Mouse (Mus musculus): Measurements from ENCODE around the gene Tigit. TPM values are rescaled to one million over a fixed set of nuclear protein-coding genes. Genes with fewer than 3 reads are reported as not detected.

Tigit gene
- polyA plus RNA-seq (2012; rRNA removed), result 5.2 and 10.9 TPM in 2 replicates

DNA sequence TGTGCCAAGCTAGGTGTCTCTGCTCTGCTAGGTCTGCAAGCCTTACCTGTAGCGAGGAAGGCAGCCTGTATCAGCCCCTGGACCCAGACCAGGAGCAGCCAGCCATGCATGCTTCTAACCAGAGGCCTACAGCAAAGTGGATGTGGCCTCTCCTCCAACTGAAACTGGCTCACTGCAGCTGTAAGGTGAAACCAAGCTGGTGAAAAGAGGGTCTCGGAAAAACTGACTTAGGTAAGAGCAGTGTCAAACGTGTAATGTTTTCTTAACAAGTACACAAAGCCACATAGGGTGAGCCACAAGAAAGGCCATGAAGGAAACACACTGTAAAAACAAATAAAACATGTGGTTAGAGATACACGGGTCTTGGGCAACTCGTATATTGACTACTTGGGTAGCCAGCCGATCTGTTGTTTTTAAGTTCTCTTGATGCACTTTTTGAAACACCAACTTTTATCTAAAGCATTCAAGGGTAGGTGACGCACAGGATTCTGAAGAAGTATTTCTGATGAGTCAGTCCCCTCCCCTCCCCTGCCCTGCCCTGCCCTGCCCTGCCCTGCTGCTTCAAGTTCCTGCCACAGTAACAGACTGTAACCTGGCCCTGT lies at the start of gene Tigit:
Gene Tigit, minus strand, starts transcription at position 169 of the 602 bp plus-strand sequence.
- WGBS, result 62% methylated on average over 7 of the region's 7 CpGs
- DNase-seq (ENCODE audit: low read depth, low spot score), result no peak

DNA sequence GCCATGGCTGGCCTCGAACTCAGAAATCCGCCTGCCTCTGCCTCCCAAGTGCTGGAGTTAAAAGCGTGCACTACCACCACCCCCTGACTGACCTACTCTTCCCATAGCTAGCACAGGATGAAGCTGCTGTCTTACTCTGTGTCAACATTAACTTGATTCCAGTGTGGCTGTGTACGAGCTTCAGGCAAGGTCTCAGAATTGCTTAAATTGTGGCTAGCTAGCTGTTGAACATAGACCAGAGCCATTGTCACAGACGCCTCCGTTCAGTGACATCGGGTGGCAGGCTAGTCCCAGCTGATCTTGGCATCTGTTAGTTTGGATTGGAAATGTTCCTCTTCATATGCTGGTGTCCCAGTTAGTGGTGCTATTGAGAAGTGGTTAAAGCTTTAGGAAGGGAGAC lies 47.4 kb upstream of the Tigit start:
- DNase-seq (ENCODE audit: low read depth, low spot score), result no peak
- WGBS, result 89% methylated on average over 7 of the region's 7 CpGs

DNA sequence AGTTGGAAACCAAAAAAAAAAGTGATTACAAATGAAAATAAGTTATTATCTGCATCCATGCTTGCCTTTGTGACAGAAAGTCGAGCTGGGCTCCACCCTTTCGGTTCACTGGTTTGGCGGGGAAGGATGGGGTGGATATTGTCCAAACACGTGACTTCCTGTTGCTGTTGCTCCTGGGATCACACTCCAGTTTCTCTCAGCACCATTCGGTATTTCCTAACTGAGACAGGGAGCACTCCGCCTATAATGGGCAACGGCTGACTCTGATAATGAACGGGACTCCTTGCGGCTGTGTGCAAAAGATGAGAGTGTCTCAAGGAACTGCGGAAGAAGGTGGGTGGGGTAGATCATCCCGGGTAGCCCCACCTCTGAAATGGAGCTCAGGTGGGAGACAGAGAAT lies 46.7 kb upstream of the Tigit start:
- DNase-seq (ENCODE audit: low read depth, low spot score), result no peak

DNA sequence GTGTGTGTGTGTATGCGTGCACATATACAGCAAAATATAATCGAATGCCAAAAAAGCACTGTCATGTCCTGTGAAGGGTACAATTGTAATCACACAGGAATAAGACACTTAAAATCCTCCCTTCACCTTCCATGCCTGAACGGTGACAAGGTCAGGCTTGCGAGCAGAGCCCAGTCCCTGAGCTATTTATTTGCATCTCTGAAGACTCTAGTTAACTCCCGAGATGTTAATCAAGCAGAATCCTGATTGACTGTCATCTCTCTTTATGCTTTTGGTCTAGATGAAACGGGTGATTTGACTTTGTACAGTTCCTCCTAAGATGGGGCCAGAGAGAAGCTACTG lies 46.2 kb upstream of the Tigit start:
- no peak for DNase-seq (ENCODE audit: low read depth, low spot score)
- 62% methylated on average over 6 of the region's 6 CpGs for WGBS

More for the DNA sequence above, 46.7 kb upstream of the Tigit start:
- WGBS, result 71% methylated on average over 11 of the region's 11 CpGs

DNA sequence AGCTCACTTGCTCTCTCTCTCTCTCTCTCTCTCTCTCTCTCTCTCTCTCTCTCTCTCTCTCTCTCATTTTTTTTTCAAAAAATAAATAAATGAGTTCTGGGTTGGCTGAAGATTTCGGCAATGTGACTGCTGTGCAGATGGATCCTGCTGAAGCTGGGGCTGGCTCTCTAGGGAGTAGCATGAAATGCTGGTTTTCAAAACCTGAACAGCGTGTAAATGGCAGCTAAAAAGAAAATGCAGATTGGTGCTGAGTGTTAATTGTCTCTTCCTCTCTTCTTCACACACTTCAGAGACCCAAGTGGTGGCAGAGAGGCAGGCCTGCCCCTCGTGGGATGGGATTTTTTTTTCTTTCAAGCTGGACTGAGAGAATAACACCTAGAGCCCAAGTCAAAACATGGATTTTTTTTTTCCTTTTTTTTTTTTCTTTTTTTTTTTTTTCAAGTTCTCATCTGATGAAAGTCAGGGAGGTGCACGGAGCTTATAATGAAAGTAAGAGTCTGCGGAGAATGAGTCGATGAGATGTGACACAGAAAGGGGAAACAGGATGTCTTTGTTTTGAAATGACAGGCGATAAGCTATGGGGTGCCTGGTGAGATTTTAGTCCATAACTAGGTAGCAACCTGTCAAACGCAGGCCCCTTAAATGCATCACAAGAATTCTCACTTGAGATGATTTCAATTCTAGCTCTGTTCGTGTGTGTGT lies 45.6 kb upstream of the Tigit start:
- no peak for DNase-seq (ENCODE audit: low read depth, low spot score)
- WGBS, result 67% methylated on average over 9 of the region's 9 CpGs

DNA sequence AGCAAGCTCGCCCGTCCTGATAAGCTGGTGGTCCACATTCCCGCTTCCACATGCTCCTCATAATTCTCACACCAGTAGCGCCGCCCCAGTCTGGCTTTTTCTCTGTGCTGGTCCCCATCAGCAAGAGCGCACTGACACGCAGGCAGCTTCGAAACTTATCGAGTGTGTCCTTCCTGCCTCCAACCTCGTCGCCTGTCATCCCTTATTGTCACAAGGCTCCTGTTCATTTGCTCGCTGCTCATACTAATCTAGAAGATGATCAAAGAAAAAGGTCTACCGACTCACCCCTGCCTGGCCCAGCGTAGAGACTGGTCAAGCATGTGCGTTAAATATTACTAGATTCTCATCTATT lies 45.1 kb upstream of the Tigit start:
- 68% methylated on average over 15 of the region's 15 CpGs for WGBS
- DNase-seq (ENCODE audit: low read depth, low spot score), result no peak

DNA sequence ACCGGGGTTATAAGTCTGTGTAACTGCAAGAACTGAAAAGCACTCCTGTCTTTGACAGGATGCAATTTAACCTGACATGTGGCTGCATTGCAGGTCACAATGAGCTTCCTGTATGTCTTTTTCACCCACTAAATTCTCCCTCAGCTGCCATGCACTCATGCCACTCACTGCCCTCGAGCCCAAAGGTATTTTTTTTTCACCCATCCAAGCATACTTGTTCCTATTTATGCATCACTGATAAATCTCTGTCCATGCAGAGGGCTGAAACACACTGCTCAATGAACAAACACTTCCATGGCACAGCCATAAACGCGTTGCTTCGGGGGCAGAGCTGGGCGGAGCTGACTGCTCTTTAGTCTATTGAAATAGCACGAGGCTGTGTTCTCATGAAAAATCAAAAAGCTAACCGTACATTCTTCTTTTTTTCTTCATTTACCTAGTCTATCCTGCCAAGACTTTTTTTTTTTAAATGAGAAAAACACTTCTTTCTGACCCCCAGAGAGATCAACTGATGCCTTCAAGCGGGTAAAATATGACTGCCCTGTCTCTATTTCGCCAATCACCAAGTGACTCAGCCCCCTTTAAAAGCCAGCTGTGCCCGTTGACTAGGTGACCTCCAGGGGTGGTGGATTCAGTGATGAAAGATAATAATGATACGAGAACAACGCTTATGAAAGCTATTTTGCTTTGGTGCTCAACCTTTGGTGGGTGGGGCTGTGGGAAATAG lies 44.6 kb upstream of the Tigit start:
- WGBS, result 39% methylated on average over 13 of the region's 13 CpGs
- no peak for DNase-seq (ENCODE audit: low read depth, low spot score)

DNA sequence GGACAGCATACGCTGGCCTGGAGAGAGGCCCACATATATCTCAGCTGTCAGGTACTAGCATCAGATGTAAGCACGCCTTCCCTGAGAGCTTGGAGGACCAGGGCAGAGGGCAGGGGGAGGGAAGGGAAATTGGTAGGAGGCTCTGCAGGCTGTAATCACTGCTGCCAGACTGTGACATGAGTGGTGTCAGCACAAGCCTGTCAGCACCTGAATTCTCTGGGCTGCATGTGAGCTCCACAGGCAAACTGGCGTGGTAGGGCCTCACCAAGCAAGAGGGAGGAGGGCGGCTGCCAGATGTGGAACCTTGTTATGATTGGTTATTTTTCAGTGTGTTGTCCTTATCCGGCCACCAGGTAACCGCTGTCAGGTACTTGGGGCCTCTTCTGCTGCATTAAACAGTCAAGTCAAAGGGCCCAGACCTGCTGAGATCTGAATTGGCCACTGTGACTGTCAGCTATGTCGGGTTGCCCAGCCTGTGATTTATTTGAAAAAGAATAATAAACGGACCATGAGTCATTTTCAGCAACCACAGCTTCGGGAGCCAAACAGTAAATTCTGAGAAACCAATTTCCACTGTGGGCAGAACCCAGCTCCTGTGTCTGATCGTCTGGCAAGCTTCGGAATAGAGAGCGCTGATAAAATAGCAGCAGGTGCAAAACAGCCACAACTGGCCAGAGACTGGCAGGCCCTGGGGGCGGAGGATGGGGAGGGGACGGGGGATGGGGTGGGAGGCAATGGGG lies 38.0 kb upstream of the Tigit start:
- 63% methylated on average over 14 of the region's 14 CpGs for WGBS
- DNase-seq (ENCODE audit: low read depth, low spot score), result no peak

DNA sequence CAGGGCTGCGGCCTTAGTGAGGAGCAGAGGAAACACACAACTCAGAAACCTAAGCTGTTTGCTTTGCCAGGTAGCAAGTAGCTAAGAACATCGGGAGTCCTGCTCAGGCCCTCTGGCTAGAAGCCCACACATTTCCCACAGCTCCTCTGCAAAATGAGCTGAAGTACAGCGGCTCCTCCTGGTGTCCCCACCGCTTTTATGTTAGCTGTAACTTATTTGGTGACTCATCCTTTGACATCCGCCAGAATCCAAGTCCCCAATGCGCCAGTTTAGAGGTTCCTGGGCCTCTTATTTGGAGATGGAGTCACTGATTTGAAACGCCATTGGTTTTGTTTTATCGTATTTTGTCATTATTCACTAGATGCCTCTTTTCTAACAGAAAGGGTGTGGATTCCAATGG lies 36.6 kb upstream of the Tigit start:
- DNase-seq (ENCODE audit: low read depth, low spot score), result no peak
- 86% methylated on average over 8 of the region's 8 CpGs for WGBS

DNA sequence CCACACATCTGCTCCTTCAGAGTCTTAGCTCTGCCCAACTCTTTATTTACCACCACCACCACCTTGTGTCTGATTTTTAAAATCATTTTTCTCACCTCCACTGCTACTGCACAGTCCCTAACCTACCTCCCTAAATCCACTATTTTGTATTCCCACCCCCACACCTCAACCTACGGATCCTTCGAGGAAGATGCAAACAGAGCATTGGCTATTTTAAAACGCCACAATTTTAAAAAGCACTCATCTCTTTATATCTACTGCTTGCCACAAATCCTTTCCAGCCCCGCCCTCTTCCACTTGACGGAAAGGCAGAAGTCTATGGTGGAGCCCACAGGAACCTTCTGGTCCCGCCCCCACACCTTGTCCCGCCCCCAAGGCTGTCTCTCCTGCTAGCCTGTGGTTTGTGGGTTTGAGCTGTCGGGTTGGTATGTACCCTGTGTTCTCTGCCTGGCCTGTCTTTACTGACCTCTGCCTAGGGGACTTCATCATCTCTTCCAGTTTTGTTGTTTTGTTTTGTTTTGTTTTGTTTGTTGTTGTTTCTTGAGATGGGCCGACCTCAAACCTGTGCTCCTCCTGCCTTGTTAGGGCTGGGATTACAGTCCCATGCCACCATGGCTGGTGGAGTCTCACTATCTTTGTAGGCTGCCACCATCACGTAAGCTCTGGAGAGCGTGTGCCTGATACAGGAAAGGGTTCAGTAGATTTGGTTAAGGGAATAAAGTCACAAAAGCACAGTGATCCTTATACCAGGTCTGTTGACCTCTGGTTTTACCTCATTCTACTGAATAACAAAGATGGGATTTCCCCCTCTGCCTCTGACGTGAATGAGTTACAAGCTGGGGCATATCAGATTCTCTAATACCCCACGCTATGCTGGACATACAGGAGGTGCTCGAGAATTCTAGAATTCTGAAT lies 35.0 kb upstream of the Tigit start:
- DNase-seq (ENCODE audit: low read depth, low spot score), result no peak

DNA sequence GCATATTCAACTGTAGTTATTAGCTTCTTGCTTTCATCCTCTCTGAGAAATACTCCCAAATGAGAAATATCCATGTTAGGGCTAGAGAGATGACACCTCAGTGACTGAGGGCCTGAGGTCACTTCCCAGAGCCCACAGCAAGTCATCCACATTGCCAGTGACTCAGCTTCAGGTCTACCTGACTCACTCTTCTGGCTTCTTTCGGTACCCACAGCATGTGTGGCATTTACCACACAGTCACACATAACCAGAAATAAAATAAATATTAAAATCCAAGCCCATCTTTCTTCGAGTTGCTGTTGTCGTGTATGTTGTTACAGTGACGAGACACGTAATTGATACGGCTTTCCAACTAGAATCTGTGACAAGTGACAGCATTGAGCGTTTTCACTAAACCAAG lies 33.8 kb upstream of the Tigit start:
- no peak for DNase-seq (ENCODE audit: low read depth, low spot score)
- 94% methylated on average over 7 of the region's 7 CpGs for WGBS

More for the DNA sequence above, 35.0 kb upstream of the Tigit start:
- 66% methylated on average over 14 of the region's 14 CpGs for WGBS

DNA sequence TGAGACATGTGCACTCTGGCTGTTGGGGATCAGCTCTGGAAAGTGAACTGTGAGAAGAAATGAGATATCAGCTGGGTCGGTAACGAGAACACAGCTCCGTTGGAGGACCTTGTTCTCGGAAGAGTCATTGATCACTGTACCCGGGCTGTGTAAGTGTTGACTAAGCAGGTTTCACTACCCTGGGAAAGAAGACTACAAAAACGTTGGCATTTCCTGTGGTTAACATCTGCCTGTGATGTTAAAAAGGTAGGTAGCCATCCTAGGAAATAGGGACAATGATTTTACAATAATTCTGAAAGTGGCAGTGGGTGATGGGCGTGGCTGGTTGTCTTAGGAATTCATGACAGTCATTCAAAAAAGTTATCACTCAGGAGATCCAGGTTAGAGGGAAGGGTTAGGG lies 31.9 kb upstream of the Tigit start:
- no peak for DNase-seq (ENCODE audit: low read depth, low spot score)
- WGBS, result 71% methylated on average over 7 of the region's 7 CpGs

DNA sequence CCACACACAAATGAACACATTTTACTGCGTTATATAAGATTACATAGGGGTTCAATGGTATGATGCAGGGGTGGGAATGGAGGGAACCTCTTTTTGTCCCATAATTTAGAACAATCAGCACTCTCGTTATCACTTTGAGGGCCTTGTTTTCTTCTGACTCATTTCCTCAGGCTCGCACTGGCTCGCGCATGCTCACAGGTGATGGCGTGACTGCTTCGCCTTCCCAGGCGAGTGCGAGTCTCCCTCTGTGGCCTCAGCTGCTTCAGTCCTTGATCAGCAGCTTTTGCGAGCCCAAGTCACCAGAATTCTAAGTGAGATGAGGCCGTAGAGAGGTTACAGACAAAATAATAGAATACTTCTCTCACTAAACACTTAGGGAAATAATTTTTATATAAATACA lies 30.2 kb upstream of the Tigit start:
- DNase-seq (ENCODE audit: low read depth, low spot score), result no peak
- 87% methylated on average over 11 of the region's 11 CpGs for WGBS

DNA sequence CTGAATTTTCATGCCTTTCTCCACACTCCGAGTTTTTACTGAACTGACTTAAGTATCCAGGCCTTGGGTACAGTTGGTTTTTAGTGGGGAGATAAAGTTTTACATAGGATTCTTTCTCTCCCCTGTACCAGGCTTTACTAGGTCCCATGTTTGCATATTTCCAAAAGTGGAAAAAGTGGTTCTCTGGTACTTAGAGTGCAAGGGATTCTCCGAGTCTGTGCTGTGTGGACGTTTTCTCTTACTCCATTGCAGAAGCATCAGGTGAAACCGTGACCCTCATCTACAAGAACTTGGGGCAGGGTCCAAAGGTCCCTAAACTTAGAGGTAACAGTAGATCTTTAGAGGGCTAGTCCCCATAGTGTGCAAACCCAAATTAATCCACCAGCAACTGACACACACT lies 28.7 kb upstream of the Tigit start:
- no peak for DNase-seq (ENCODE audit: low read depth, low spot score)
- WGBS, result 79% methylated on average over 4 of the region's 4 CpGs

DNA sequence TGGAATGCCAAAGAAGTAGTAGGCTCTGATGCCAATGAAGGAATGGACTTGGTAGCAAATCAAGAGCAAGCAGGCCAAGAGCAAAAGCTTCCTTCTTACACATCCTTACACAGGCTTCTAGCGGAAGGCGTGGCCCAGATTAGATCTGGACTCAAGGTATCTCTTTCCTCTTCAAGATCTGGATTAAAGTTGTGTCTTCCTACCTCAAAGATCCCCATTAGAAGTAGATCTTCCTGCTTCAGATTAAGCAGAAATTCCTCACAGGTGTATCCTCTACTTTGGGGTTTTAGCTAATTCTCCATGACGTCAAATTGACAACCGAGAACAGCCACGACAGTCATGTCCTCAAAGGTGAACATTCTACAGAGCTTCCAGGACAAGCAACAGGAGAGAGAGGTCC lies 27.8 kb upstream of the Tigit start:
- no peak for DNase-seq (ENCODE audit: low read depth, low spot score)
- WGBS, result 95% methylated on average over 5 of the region's 5 CpGs

DNA sequence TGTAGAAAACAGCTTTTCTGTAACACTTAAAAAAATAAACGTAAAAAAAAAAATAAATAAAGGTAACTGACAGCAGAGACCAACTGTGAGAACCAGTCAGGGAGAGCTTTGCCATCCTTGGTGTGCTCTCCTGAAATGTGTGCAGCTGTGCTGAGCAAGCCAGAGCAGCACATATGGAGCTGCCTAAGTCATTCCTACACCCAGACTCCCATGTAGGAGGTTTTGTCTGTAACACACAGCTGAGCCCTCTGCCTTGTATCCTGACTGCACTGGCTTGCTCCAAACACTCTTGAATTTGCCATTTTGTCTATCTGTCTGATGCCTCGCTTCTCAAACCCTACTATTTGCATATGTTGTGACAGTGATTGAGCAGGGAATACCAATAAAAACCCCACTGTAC lies 27.0 kb upstream of the Tigit start:
- no peak for DNase-seq (ENCODE audit: low read depth, low spot score)
- 84% methylated on average over 2 of the region's 2 CpGs for WGBS

DNA sequence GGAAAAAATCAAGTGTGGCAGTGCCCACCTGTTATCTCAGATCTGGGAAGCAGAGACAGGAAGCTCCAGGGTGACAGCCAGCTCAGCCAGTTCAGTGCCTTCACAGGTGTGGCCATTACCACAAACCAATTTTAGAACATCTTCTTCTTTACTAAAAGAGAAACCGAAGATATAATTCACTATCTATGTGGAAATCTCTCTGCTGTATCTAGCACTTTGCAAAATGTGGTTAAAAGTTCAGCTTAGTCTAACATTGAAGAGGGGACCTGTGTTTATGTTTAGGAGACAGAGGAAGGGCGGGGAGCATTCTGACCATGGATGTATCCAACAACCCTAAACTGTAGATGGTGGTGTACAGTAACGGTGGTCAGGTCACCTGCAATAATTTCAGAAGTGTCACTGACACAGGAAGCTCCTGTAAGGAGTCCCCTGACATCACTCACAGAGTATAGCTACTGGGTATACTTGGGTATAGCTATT lies 26.3 kb upstream of the Tigit start:
- no peak for DNase-seq (ENCODE audit: low read depth, low spot score)
- WGBS, result 82% methylated on average over 3 of the region's 3 CpGs

DNA sequence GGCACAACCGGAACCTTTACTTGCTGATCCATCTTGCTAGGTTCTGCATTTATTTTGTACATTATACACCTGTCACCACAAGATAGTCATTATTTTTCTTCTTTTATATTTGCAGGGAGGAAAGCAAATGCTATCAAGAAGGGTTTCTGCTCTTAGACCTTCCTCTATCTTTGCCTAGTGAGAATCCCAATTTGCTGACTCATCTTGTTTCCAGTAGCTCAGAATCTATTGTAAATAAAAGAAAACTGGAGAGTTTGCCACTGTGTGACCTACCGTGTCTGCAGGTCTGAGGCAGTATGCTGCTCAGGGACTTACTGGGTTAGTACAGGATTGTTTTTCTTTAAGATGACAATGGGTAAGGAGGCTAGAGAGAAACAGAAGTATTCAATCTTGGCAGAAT lies 24.0 kb upstream of the Tigit start:
- WGBS, result 72% methylated on average over 2 of the region's 2 CpGs
- DNase-seq (ENCODE audit: low read depth, low spot score), result no peak

DNA sequence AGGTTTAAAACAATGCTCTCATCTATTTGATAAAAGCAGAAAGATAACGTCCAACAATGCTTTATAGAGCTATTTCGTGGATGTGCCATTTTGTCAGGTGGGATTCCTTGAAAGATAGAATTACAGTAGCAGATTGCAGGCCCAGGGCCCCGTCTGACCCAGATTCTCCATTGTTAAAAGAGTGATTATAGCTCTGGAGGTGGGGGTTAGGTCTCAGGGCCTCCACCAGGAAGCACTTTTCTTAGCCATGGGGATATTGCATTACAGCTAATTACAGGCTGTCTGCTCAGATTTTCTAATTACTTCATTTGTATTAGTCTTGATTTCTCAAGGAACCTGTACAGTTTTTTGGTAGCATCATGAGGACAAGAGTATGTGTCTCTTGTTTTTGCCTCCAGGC lies 10.5 kb upstream of the Tigit start:
- no peak for DNase-seq (ENCODE audit: low read depth, low spot score)
- 71% methylated on average over 3 of the region's 3 CpGs for WGBS

All from large intestine, adult 2 months (tissue).